Mouse (Mus musculus): ENCODE measurements at regions not wholly inside any gene's neighbourhood (a gene's known extent, or its start where the extent isn't known, plus 50 kb on each side); places are given as distances from the start of the nearest gene placed in this dataset.

- no peaks in the 10 kb centered on the region for H3K27me3 ChIP-seq (replicated peaks; ENCODE audit: control insufficient read depth, insufficient read depth, low read length)
- H3K36me3 ChIP-seq (ENCODE audit: control insufficient read depth, insufficient read depth, low read length) = no peaks in the 10 kb centered on the region
- WGBS = 39% methylated on average over 15 of the region's 15 CpGs
Observed at GRCm38 (mm10) chr1:73826243-73826930, 297.9 kb downstream of the Tns1 start.

GRCm38 (mm10) chr1:73824406-73825184, 299.7 kb downstream of the Tns1 start:
- no peaks in the 10 kb centered on the region for H3K36me3 ChIP-seq (ENCODE audit: control insufficient read depth, insufficient read depth, low read length)
- no peaks in the 10 kb centered on the region for H3K4me1 ChIP-seq (ENCODE audit: control insufficient read depth, insufficient read depth, low read length)
- H3K4me3 ChIP-seq (ENCODE audit: insufficient read depth, low read depth, low read length) = no peak overlapping the region
- H3K27ac ChIP-seq (ENCODE audit: insufficient read depth, low read depth, low read length) = no peak overlapping the region
- no peaks in the 10 kb centered on the region for H3K27me3 ChIP-seq (replicated peaks; ENCODE audit: control insufficient read depth, insufficient read depth, low read length)
- no peak for TF ChIP-seq CTCF (conservative IDR thresholded peaks at IDR 0.05; ENCODE audit: insufficient read depth, insufficient read length, low read depth, low read length)
- TF ChIP-seq POLR2A (IDR thresholded peaks at IDR 0.05; ENCODE audit: low read depth, low read length) = no peak
- 69% methylated on average over 8 of the region's 8 CpGs for WGBS
- peak; percentile 23 for DNase-seq

More at GRCm38 (mm10) chr1:73826243-73826930, 297.9 kb downstream of the Tns1 start:
- peak; percentile 90 for DNase-seq
- Histone ChIP-seq H3K4me3 (ENCODE audit: insufficient read depth, low read depth, low read length) (no peak overlapping the region), H3K4me1 (ENCODE audit: control insufficient read depth, insufficient read depth, low read length) (no peaks in the 10 kb centered on the region), H3K27ac (ENCODE audit: insufficient read depth, low read depth, low read length) (no peak overlapping the region)
- TF ChIP-seq POLR2A (IDR thresholded peaks at IDR 0.05; ENCODE audit: low read depth, low read length) (no peak), CTCF (conservative IDR thresholded peaks at IDR 0.05; ENCODE audit: insufficient read depth, insufficient read length, low read depth, low read length) (peak; percentile 99)

- no peak overlapping the region for H3K27ac ChIP-seq (ENCODE audit: insufficient read depth, low read depth, low read length)
- no peak overlapping the region for H3K4me3 ChIP-seq (ENCODE audit: insufficient read depth, low read depth, low read length)
- no peak for DNase-seq
- 91% methylated on average over 10 of the region's 10 CpGs for WGBS
- TF ChIP-seq CTCF (conservative IDR thresholded peaks at IDR 0.05; ENCODE audit: insufficient read depth, insufficient read length, low read depth, low read length) (no peak), POLR2A (IDR thresholded peaks at IDR 0.05; ENCODE audit: low read depth, low read length) (no peak)
- no peaks in the 10 kb centered on the region for H3K36me3 ChIP-seq (ENCODE audit: control insufficient read depth, insufficient read depth, low read length)
- H3K4me1 ChIP-seq (ENCODE audit: control insufficient read depth, insufficient read depth, low read length) = no peaks in the 10 kb centered on the region
- H3K27me3 ChIP-seq (replicated peaks; ENCODE audit: control insufficient read depth, insufficient read depth, low read length) = no peaks in the 10 kb centered on the region
Observed at GRCm38 (mm10) chr1:73823726-73824125, 300.5 kb downstream of the Tns1 start.

- 64% methylated on average over 6 of the region's 6 CpGs for WGBS
- Histone ChIP-seq H3K4me1 (ENCODE audit: control insufficient read depth, insufficient read depth, low read length) (no peaks in the 10 kb centered on the region), H3K27me3 (replicated peaks; ENCODE audit: control insufficient read depth, insufficient read depth, low read length) (no peaks in the 10 kb centered on the region), H3K27ac (ENCODE audit: insufficient read depth, low read depth, low read length) (no peak overlapping the region), H3K4me3 (ENCODE audit: insufficient read depth, low read depth, low read length) (no peak overlapping the region), H3K36me3 (ENCODE audit: control insufficient read depth, insufficient read depth, low read length) (no peaks in the 10 kb centered on the region)
- DNase-seq = no peak
- TF ChIP-seq CTCF (conservative IDR thresholded peaks at IDR 0.05; ENCODE audit: insufficient read depth, insufficient read length, low read depth, low read length) (no peak), POLR2A (IDR thresholded peaks at IDR 0.05; ENCODE audit: low read depth, low read length) (no peak)
Observed at GRCm38 (mm10) chr1:73822616-73823015, 301.6 kb downstream of the Tns1 start.

- 54% methylated on average over 7 of the region's 7 CpGs for WGBS
- Histone ChIP-seq H3K4me3 (ENCODE audit: insufficient read depth, low read depth, low read length) (no peak overlapping the region), H3K27ac (ENCODE audit: insufficient read depth, low read depth, low read length) (no peak overlapping the region), H3K36me3 (ENCODE audit: control insufficient read depth, insufficient read depth, low read length) (no peaks in the 10 kb centered on the region), H3K4me1 (ENCODE audit: control insufficient read depth, insufficient read depth, low read length) (no peaks in the 10 kb centered on the region), H3K27me3 (replicated peaks; ENCODE audit: control insufficient read depth, insufficient read depth, low read length) (no peaks in the 10 kb centered on the region)
- TF ChIP-seq CTCF (conservative IDR thresholded peaks at IDR 0.05; ENCODE audit: insufficient read depth, insufficient read length, low read depth, low read length) = no peak
- no peak for TF ChIP-seq POLR2A (IDR thresholded peaks at IDR 0.05; ENCODE audit: low read depth, low read length)
- DNase-seq = no peak
Observed at GRCm38 (mm10) chr1:73820701-73821100, 303.5 kb downstream of the Tns1 start.

GRCm38 (mm10) chr1:73807206-73807605, 317.0 kb downstream of the Tns1 start:
- DNase-seq = no peak
- H3K36me3 ChIP-seq (ENCODE audit: control insufficient read depth, insufficient read depth, low read length) = no peaks in the 10 kb centered on the region
- no peak overlapping the region for H3K4me3 ChIP-seq (ENCODE audit: insufficient read depth, low read depth, low read length)
- no peaks in the 10 kb centered on the region for H3K27me3 ChIP-seq (replicated peaks; ENCODE audit: control insufficient read depth, insufficient read depth, low read length)
- no peaks in the 10 kb centered on the region for H3K4me1 ChIP-seq (ENCODE audit: control insufficient read depth, insufficient read depth, low read length)
- TF ChIP-seq POLR2A (IDR thresholded peaks at IDR 0.05; ENCODE audit: low read depth, low read length) (no peak), CTCF (conservative IDR thresholded peaks at IDR 0.05; ENCODE audit: insufficient read depth, insufficient read length, low read depth, low read length) (no peak)
- 79% methylated on average over 3 of the region's 3 CpGs for WGBS
- H3K27ac ChIP-seq (ENCODE audit: insufficient read depth, low read depth, low read length) = no peak overlapping the region

GRCm38 (mm10) chr1:73805156-73805555, 319.1 kb downstream of the Tns1 start:
- DNase-seq = no peak
- H3K36me3 ChIP-seq (ENCODE audit: control insufficient read depth, insufficient read depth, low read length) = no peaks in the 10 kb centered on the region
- no peaks in the 10 kb centered on the region for H3K4me1 ChIP-seq (ENCODE audit: control insufficient read depth, insufficient read depth, low read length)
- no peaks in the 10 kb centered on the region for H3K27me3 ChIP-seq (replicated peaks; ENCODE audit: control insufficient read depth, insufficient read depth, low read length)
- no peak overlapping the region for H3K4me3 ChIP-seq (ENCODE audit: insufficient read depth, low read depth, low read length)
- TF ChIP-seq POLR2A (IDR thresholded peaks at IDR 0.05; ENCODE audit: low read depth, low read length) = no peak
- H3K27ac ChIP-seq (ENCODE audit: insufficient read depth, low read depth, low read length) = no peak overlapping the region
- WGBS = 93% methylated on average over 9 of the region's 9 CpGs
